Mouse (Mus musculus): ENCODE data around the gene Ufsp1.

GRCm38 (mm10) chr5:137339290-137339979 is 45.0 kb downstream of the Ufsp1 start:
- TF ChIP-seq POLR2A (IDR thresholded peaks at IDR 0.05; ENCODE audit: control insufficient read depth in 1 of 2, insufficient read depth in 1 of 2, low read depth in 1 of 2, low read length in 2 of 2, poor library complexity in 1 of 2): no peak
- TF ChIP-seq SMC3 (IDR thresholded peaks at IDR 0.05; ENCODE audit: low read depth, low read length): no peak
- TF ChIP-seq ZC3H11A (IDR thresholded peaks at IDR 0.05; ENCODE audit: low read depth, low read length): no peak
- TF ChIP-seq ZMIZ1 (IDR thresholded peaks at IDR 0.05; ENCODE audit: low read depth, low read length): no peak
- no peak for TF ChIP-seq CTCF (IDR thresholded peaks at IDR 0.05 in 2 of 3, conservative IDR thresholded peaks at IDR 0.05 in 1 of 3; ENCODE audit: control insufficient read depth in 1 of 3, insufficient read depth in 1 of 3, low read depth in 2 of 3, low read length in 3 of 3, poor library complexity in 1 of 3, severe bottlenecking in 1 of 3)

Measured in MEL (cell line).